Mouse (Mus musculus): ENCODE measurements around the gene 4921504E06Rik.

- TF ChIP-seq CTCF (IDR thresholded peaks at IDR 0.05; ENCODE audit: low read depth, low read length) (no peak), POLR2A (IDR thresholded peaks at IDR 0.05; ENCODE audit: insufficient read depth, low read length) (no peak), EP300 (IDR thresholded peaks at IDR 0.05; ENCODE audit: insufficient read depth, low read depth, low read length) (no peak)
Observed at GRCm38 (mm10) chr2:19579180-19579579, 25.5 kb upstream of the 4921504E06Rik start.

All from ES-Bruce4 (cell line).